Mouse (Mus musculus) neural tube, embryonic 11.5 days (tissue): Measurements from ENCODE around the gene B230118H07Rik. TPM values are rescaled to one million over a fixed set of nuclear protein-coding genes. Genes with fewer than 3 reads are reported as not detected.

Experiments used
- ATAC-seq: fragments of 200-750 bp; cut with Nextera tagmentation; 2 replicates; pipeline ENCODE4 v1.8.0; 2017; ENCODE audit warnings: moderate number of reproducible peaks, mild to moderate bottlenecking, moderate TSS enrichment, moderate library complexity; ENCODE audit not compliant: insufficient read depth, low FRiP score, low TSS enrichment
- DNase-seq: peaks from one replicate; pipeline ENCODE4 v3.0.0-alpha.2; 2015; ENCODE audit warnings: low spot score
- H3K27ac ChIP-seq: fragments of 300-500 bp; sonication (generic); 2 replicates; pipeline ENCODE4 v1.5.1; 2014; ENCODE audit warnings: low read depth, mild to moderate bottlenecking, low read length
- H3K27me3 ChIP-seq: fragments of 300-500 bp; sonication (generic); 2 replicates; pipeline ENCODE4 v1.6.1; 2014; ENCODE audit warnings: mild to moderate bottlenecking, low read length, mixed read lengths; ENCODE audit not compliant: control insufficient read depth, insufficient read depth
- H3K36me3 ChIP-seq: fragments of 300-500 bp; sonication (generic); 2 replicates; pipeline ENCODE4 v1.6.1; 2014; ENCODE audit warnings: mild to moderate bottlenecking, low read length, moderate library complexity, mixed read lengths; ENCODE audit not compliant: control insufficient read depth, insufficient read depth
- H3K4me1 ChIP-seq: fragments of 300-500 bp; sonication (generic); 2 replicates; pipeline ENCODE4 v1.6.1; 2014; ENCODE audit warnings: low read length, mixed read lengths; ENCODE audit not compliant: control insufficient read depth, insufficient read depth
- H3K4me2 ChIP-seq: fragments of 300-500 bp; sonication (generic); 2 replicates; pipeline ENCODE4 v1.6.1; 2014; ENCODE audit warnings: low read depth, mild to moderate bottlenecking, moderate library complexity
- H3K4me3 ChIP-seq: fragments of 300-500 bp; sonication (generic); 2 replicates; pipeline ENCODE4 v1.5.1; 2014; ENCODE audit warnings: low read depth, low read length
- H3K9ac ChIP-seq: fragments of 300-500 bp; sonication (generic); 2 replicates; pipeline ENCODE4 v1.6.1; 2014; ENCODE audit warnings: mild to moderate bottlenecking, low read length
- H3K9me3 ChIP-seq: fragments of 300-500 bp; sonication (generic); 2 replicates; pipeline ENCODE4 v1.6.1; 2016; ENCODE audit warnings: low read length; ENCODE audit not compliant: control insufficient read depth
- WGBS: fragments of 180-500 bp; shearing (Covaris S2); extraction: QIAGEN DNeasy Blood & Tissue Kit; methylation state at CpG from one replicate; pipeline ENCODE4 v1.1.7; 2014; 5-methylcytosine and 5-hydroxymethylcytosine counted together
- polyA plus RNA-seq: library from polyadenylated mRNA; unstranded; fragments of >200 nt; fragmentation: Nextera tagmentation; extraction: Ambion mirVana; gene quantifications from 2 replicates; pipeline ENCODE4 v1.2.1, GENCODE M21; 2014

B230118H07Rik gene
- 61.8 and 65.5 TPM in 2 replicates for polyA plus RNA-seq

DNA sequence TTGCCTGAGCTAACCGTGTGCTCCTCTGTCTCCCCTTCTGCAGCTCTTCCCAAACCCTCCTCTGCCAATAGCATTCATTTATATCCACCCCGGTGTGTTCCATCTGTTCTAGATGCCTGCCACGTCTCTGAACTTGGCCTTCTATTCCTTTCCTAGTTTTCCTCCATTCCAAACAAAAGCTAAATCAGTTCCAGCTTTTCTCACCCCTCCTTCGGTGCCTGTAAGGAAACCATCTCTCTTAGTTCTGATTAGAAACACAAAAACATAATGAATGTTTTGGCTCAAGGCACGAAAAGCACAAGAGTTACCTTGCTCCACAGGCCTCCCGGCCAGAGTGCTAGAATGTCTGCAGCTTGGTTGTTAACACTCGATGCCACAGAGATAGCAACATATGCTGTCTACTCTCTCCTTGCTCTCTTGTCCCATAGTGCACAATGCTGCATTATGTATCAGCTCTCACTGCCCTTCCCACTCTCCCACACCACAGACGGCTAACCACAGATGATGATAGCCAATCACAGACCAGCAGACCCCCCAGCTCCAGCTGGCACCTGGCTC, at the start of gene B230118H07Rik, which contains the start of gene Rag1:
Gene B230118H07Rik (minus strand): TSS at position 419 of the 558 bp plus-strand sequence.
Gene Rag1 (minus strand): TSS at position 388 of the 558 bp plus-strand sequence.
- Histone ChIP-seq H3K9ac (no peak within 1 kb of the TSS), H3K4me1 (no peaks in the 10 kb centered on the region), H3K4me3 (no peak within 1 kb of the TSS), H3K36me3 (no peaks in the 10 kb centered on the region), H3K27me3 (no peaks in the 10 kb centered on the region), H3K27ac (no peak within 1 kb of the TSS), H3K4me2 (no peak within 1 kb of the TSS), H3K9me3 (no peaks in the 10 kb centered on the region)
- 47% methylated on average over 8 of the region's 8 CpGs for WGBS
- DNase-seq: no peak
- no peak for ATAC-seq

DNA sequence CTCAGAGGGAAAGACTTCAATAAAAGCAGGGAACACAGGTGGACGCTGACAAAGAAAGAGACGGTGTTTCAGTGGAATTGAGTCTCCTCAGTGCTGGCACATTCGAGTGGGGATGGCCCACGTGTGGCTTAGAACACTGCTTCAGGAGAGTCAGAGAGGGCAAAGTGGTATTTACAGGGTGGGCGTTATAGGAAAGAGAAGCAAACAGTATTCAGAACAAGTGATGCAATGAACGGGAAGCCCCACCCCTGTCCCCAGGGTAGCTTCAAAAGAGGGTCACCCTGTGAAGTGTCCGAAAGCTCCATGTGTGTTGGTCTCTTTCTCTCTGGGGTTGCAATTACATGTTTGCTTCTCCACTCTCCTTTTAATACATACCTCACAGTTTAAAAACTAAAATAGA, 46.3 kb upstream of the B230118H07Rik start:
- Histone ChIP-seq H3K36me3 (peaks cover 11% of the 10 kb centered on the region), H3K27ac (no peak overlapping the region), H3K4me3 (no peak overlapping the region), H3K4me1 (no peaks in the 10 kb centered on the region), H3K9me3 (no peaks in the 10 kb centered on the region), H3K4me2 (no peak overlapping the region), H3K27me3 (no peaks in the 10 kb centered on the region), H3K9ac (no peak overlapping the region)
- no peak for DNase-seq
- WGBS: 93% methylated on average over 7 of the region's 7 CpGs
- ATAC-seq: no peak

DNA sequence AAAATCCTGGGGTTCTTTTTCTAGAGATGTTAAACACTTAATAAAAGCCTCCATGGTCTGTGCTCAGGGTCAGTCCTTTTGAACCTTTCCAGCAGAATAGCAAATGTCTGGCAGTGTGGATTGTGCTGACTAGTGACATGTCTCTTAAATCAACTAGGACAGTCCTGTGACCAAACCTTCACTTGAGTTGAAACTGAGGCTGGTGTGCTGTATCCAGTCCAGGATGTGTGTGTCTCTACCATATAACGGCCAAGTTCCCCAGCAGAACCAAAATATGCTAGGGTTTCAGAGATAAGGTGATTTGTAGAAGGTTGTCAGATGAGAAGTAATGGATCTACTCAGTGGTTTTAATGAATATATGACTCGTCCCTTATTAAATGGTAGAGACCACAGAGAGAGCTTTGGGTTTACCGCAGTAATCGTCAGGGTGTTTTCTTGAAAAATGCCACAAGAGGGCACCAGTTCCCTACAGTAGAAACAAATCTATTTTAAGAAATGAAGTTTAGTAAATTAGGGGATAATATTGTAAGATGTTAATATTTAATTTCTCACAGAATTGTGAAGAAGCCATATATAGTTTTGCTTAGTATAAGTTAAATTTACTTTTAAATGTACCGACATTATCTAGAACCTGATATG, 44.4 kb upstream of the B230118H07Rik start:
- H3K4me2 ChIP-seq: no peak overlapping the region
- DNase-seq (peak; percentile 24), ATAC-seq (no peak)
- H3K36me3 ChIP-seq: peaks cover 11% of the 10 kb centered on the region
- no peaks in the 10 kb centered on the region for H3K9me3 ChIP-seq
- 60% methylated on average over 5 of the region's 5 CpGs for WGBS
- H3K9ac ChIP-seq: no peak overlapping the region
- H3K27ac ChIP-seq: no peak overlapping the region
- H3K4me1 ChIP-seq: no peaks in the 10 kb centered on the region
- no peak overlapping the region for H3K4me3 ChIP-seq
- H3K27me3 ChIP-seq: no peaks in the 10 kb centered on the region

DNA sequence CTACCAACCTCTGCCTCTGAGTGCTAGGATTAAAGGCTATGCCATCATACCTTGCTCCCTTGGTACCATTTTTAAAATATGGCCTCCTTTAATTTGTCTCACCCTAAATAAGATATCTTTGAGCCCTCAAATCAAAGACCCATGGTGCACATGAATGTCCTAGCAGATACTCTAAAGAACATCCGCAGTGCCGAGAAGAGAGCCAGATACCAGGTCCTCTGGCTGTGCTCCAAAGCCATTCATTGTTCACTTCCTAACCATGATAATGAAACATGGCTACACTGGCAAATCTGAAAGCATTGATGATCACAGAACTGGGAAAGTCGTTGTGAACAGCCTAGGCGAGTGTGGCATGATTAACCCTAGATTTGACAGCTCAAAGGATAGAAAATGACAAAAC, 43.7 kb upstream of the B230118H07Rik start:
- no peak overlapping the region for H3K27ac ChIP-seq
- H3K27me3 ChIP-seq: no peaks in the 10 kb centered on the region
- no peaks in the 10 kb centered on the region for H3K4me1 ChIP-seq
- H3K9me3 ChIP-seq: no peaks in the 10 kb centered on the region
- no peak for DNase-seq
- H3K9ac ChIP-seq: no peak overlapping the region
- no peak for ATAC-seq
- peaks cover 11% of the 10 kb centered on the region for H3K36me3 ChIP-seq
- WGBS: 79% methylated on average over 4 of the region's 4 CpGs
- no peak overlapping the region for H3K4me2 ChIP-seq
- no peak overlapping the region for H3K4me3 ChIP-seq

DNA sequence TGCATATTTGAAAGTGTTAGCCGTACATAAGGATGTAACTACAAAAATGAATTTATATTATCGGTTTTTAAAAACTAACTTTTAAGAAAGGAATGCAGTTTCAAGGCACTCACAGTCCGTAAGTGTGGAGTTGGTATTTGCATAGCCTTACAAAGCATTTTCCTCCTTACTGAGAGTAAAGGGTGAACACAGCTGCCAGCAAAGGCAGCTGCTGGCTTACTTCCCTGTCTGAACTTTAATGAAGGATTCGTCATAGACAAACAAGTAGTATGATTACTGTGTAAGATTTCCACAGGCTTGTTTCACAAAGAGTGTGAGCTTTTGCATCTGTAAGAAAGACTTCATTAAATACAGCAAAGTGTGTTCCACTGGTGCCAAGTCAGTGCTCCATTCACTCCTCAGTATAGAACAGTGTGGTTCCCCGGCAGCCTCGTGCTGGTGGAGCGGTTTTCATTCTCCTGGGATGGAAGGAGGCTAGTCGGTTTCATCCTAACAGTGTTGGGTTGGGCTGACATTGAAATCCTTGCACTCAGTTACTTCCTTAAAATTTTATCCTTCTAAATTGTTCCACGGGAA, 41.0 kb upstream of the B230118H07Rik start:
- no peaks in the 10 kb centered on the region for H3K27me3 ChIP-seq
- no peak overlapping the region for H3K4me3 ChIP-seq
- H3K4me2 ChIP-seq: no peak overlapping the region
- no peaks in the 10 kb centered on the region for H3K9me3 ChIP-seq
- DNase-seq: no peak
- H3K36me3 ChIP-seq: peaks cover 3% of the 10 kb centered on the region; the same call in 1 of the 2 replicates
- no peak overlapping the region for H3K9ac ChIP-seq
- ATAC-seq: no peak
- 93% methylated on average over 9 of the region's 9 CpGs for WGBS
- no peak overlapping the region for H3K27ac ChIP-seq
- no peaks in the 10 kb centered on the region for H3K4me1 ChIP-seq

DNA sequence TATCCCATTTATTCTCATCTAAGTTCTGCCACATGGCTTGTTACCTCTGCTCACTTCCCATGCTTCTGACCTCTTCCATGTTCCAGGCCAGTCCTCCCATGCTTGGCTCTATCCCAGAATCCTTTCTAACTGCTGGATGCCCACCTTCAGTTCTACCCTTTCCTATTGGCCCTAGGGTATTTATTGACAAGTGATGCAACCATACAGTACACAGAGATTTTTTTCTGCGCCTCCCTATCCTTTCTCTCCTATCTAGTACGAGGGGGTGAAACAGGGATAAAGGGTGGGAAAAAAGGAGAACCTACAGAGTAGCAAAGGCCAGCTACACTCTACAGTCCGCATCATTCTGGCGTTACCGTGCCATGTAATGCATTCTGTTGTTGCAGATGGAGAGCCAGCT, 38.7 kb upstream of the B230118H07Rik start:
- H3K4me1 ChIP-seq: no peaks in the 10 kb centered on the region
- H3K4me2 ChIP-seq: no peak overlapping the region
- H3K4me3 ChIP-seq: no peak overlapping the region
- no peaks in the 10 kb centered on the region for H3K9me3 ChIP-seq
- H3K27me3 ChIP-seq: no peaks in the 10 kb centered on the region
- DNase-seq (no peak), ATAC-seq (no peak)
- whole genome bisulfite sequencing: 92% methylated on average over 5 of the region's 5 CpGs
- H3K36me3 ChIP-seq: peaks cover 3% of the 10 kb centered on the region; the same call in 1 of the 2 replicates
- H3K9ac ChIP-seq: no peak overlapping the region
- H3K27ac ChIP-seq: no peak overlapping the region

DNA sequence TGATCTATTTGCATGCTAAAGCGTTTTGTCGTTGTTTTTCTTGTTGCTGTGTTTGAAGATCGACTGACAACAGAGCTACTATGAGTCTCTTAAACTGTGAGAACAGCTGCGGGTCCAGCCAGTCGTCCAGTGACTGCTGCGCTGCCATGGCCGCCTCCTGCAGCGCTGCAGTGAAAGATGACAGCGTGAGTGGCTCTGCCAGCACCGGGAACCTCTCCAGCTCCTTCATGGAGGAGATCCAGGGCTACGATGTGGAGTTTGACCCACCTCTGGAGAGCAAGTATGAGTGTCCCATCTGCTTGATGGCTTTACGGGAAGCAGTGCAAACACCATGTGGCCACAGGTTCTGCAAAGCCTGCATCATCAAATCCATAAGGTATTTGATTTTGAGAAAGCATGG, 35.1 kb upstream of the B230118H07Rik start:
- Histone ChIP-seq H3K4me3 (no peak overlapping the region), H3K4me1 (0 out of 2 replicates have a peak, but pooled peaks cover 2% of the 10 kb centered on the region), H3K9me3 (no peaks in the 10 kb centered on the region), H3K4me2 (no peak overlapping the region), H3K9ac (no peak overlapping the region), H3K36me3 (peaks cover 2% of the 10 kb centered on the region), H3K27me3 (no peaks in the 10 kb centered on the region), H3K27ac (no peak overlapping the region)
- WGBS: 94% methylated on average over 12 of the region's 12 CpGs
- ATAC-seq (no peak), DNase-seq (no peak)

DNA sequence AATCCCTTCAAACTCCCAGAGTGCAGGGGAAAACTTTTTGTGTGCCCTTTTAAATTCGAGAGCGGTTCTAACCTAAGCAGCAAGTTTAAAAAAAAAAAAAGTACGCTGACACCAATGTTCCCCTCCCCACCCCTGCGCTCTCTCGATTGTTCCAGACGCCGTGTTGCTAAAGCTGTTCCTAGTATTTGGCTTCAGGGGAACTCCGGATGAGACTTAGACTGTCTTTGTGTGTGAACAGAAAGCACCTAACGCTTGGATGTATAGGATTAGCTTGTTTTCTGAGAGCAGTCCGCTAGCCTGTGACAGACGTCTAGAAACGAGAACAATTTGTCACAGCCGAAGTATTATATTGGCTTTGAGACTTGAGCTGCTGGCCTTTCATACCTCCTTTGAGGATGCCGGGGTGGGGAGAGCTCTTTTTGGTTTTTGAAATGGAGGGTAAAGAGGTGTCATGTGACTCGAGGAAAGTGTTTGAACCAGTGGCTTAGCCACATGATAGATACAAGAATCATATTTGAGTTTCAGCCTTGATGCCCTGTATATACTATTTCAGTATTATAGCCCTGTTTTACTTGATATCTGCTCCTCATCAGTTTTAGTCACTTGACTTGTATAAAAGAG, 29.9 kb upstream of the B230118H07Rik start:
- no peaks in the 10 kb centered on the region for H3K9me3 ChIP-seq
- peaks cover 2% of the 10 kb centered on the region; the same call in 1 of the 2 replicates for H3K36me3 ChIP-seq
- ATAC-seq (no peak), DNase-seq (peak; percentile 33)
- H3K4me3 ChIP-seq: peak overlapping the region; percentile 94
- H3K4me1 ChIP-seq: 0 out of 2 replicates have a peak, but pooled peaks cover 4% of the 10 kb centered on the region
- 5% methylated on average over 15 of the region's 15 CpGs for WGBS
- H3K9ac ChIP-seq: peak overlapping the region; percentile 94
- no peaks in the 10 kb centered on the region for H3K27me3 ChIP-seq
- no peak overlapping the region for H3K27ac ChIP-seq
- peak overlapping the region; percentile 40 for H3K4me2 ChIP-seq
